Mouse (Mus musculus) NIH3T3 (cell line): ENCODE data around the gene Ctsh.
A peak's percentile ranks its signal among the peaks of the same experiment; 100 is the strongest.

Experiments
- DNase-seq: peaks from one replicate; pipeline ENCODE4 v3.0.0-alpha.2; 2012; ENCODE audit warnings: low read depth

Ctsh gene

DNA sequence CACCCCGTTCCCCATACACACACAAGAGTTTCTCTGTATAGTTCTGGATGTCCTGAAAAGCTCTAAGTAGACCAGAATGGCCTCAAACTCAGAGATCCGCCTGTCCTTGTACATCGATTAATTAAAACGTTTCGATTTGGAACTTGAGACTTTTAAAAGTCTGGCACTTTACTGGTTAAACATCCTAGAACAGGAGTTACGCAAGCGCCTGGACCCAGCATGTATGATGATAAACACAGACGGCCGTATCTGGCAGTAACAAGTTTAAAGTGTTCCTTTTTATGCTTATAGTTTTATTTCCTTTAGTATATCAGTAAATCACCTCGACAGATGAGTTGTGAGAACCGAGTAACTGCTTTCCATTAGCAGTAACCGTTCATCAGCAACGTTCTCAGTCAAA lies 59.2 kb downstream of the Ctsh start:
- DNase-seq: peak; percentile 55

DNA sequence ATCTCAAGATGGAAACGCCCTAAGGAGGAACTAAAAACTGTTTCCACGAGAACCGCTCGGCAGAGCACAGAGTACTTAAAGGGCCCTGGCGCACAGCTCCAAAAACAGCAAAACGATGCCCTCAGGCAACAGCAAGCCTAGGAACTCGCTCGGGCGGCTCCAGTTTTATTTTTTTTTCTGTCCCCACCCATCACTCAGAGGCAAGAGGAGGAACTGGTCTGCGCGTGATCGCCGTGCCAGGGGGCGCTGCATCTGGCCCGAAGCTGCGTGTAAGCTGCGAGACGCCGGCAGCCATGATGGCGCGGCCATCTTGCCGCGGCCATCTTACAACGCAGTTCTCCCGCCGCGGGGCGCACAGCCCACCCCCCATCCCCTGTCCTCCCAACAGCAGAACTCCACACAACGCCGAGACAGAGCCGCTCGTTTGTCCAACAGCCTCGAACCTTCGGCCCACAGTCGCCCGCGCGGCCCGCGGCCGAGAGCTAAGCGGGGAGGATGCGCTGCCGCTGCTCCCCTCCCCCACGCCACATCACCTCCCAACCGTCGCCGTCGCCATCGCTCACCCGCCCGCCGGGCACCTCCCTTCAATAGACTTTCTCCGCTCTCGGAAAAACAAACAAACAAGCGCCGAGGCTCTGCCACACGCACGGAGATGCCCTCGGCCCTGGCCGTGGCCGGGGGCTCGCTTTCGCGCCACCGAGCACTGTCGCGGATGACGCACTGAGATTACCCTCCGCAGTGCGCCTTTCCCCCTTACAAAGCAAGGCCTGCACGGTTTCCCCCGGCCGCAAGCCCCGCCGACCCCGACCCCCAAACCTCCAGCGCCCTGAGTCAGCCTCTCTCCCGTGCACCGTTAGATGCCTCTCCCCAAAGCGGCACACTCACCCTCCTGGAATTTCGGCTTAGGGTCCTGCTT lies 60.0 kb downstream of the Ctsh start:
- peak; percentile 96 for DNase-seq

- DNase-seq: peak; percentile 97
Observed at GRCm38 (mm10) chr9:90114567-90115307, 60.8 kb downstream of the Ctsh start, which contains the start of gene Morf4l1. Morf4l1 (minus strand) TSS chr9:90114774.

DNA sequence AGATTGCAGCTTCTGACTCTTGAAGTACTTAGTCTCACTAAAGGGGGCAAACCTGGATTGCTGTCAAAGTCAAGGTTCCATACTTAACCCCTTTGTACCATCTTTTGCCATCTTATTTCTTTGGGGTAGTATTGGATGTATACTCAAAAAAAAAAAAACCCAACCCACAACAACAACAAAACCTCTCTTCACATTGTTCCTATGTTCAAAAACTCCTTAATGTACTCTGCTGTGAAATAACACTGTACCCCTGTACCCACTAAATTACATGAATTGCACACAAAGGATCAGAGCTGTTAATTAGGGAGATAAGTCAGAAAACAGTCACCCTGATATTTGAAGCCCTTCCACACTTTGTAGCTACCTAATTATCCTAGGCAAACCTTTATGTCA lies 61.4 kb downstream of the Ctsh start:
- DNase-seq: no peak

DNA sequence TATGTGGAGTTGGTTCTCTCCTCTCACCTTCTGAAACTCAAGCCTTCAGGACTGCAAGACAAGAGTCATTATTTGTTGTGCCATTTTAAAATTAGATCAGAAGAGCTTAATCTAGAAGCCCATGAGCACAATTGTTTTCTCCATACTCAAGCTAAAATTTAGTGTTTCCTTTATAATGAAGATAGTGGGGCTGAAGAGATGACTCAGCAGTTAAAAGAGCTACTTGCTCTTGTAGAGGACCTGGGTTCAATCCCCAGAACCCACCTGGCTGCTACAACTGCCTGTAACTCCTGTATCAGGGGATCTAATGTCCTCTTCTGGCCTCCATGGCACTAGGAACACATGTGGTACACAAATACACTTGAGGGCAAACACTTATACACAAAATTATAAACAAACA lies 63.3 kb downstream of the Ctsh start:
- DNase-seq: no peak

DNA sequence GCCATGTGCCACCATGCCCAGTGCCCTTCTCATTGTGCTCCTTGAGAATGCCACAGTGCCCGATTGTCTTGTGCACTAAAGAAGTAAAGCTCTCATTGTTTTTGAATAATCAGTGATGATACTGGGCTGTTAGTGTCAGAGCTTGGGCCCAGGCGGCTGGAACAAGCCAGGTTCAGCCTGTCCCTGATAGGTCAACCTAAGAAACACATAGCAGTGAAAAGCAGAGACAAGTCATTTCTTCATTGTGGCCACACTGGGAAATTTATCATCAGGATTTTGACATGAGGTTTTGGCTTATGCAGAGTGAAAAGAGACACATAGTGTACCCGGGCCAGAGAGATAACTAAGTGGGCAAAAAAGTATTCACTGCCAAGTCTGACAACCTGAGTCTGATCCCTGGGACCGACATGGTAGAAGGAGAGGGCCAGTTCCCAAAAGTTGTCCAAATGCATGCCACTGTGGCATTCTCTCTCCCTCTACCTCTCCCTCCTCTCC lies 68.3 kb downstream of the Ctsh start:
- no peak for DNase-seq

DNA sequence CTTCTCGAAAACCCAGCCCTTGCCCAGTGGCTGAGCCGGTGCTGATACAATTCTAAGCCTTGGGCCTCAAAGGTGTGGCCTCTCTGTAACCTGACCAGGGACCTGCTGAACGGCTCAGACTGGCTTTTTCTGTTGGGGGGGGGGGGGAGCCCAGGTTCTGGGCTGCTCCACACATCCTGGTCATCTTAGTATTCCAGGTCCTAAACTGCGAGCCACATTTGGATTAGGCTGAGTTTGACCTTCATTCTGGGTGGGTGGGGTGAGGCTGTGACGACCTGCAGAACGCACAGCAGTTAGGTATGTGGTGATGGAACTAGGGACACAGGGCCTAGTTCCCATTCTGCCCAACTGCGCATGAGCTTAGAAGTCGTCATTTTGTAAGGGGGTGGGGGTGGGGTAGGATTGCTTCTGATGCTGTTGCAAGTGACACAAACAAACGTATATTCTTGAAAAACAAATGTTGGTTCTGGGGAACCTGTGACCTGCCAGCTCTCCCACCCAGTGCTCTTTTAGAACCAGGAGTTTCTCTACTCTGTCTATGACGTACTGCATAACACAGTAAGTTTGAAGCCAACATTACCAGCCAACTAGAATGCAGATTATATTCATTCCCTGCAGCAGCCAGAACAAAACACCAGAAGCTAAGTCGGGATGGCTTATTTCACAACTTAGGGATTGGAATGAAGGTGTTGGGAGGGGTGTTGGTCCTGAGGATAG lies 70.4 kb downstream of the Ctsh start:
- DNase-seq: no peak

GRCm38 (mm10) chr9:90124873-90125245 lies 70.9 kb downstream of the Ctsh start:
- DNase-seq: no peak
